Mouse (Mus musculus): ENCODE data around the gene Igtp.
A peak's percentile ranks its signal among the peaks of the same experiment; 100 is the strongest.
"Not testable (repeated sequence)": the region's sequence is repeated elsewhere in the genome, so short reads cannot be mapped to it uniquely, and the experiment has no call there.

Gene Igtp

DNA sequence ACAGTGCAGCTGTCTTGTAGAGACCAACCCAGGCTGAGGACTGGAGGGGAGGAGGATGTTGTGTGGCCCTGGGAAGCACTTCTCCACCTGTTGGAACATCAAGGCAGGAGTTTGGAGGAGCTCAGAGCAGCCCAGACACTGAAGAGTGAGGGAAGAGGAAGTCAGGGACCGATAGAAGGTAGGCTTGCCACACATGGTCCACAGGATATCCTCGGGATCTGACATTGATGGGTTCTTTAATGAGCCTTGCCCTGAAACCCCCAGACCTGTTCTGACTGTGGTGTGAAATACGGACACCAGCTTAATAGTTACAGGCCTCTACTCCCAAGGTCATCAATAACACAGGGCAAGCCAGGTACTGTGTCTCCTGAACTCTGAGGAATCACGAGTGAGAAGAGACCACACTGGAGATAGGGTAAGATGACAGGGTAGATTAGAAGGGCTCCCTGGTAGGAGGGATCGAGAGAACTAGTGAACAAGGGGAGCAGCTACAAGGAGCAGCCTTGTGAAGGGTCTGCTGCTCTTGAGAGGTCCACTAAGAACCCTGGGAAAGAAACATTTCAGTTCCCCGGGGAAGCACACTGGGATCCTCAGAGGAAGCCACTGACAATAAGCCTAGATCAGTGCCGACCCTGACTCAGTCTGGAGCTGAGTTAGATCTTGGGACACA, 14.5 kb downstream of the Igtp start:
- no peak for DNase-seq (ENCODE audit: low spot score)

GRCm38 (mm10) chr11:58214391-58215048, 15.2 kb downstream of the Igtp start:
- DNase-seq (ENCODE audit: low spot score): peak; percentile 85

- DNase-seq (ENCODE audit: low spot score): not testable (repeated sequence)
Measured at GRCm38 (mm10) chr11:58215049-58215430, 15.7 kb downstream of the Igtp start.

GRCm38 (mm10) chr11:58215814-58216213, 16.5 kb downstream of the Igtp start:
- DNase-seq (ENCODE audit: low spot score): no peak

- no peak for DNase-seq (ENCODE audit: low spot score)
Measured at GRCm38 (mm10) chr11:58216823-58217222, 17.5 kb downstream of the Igtp start.

DNA sequence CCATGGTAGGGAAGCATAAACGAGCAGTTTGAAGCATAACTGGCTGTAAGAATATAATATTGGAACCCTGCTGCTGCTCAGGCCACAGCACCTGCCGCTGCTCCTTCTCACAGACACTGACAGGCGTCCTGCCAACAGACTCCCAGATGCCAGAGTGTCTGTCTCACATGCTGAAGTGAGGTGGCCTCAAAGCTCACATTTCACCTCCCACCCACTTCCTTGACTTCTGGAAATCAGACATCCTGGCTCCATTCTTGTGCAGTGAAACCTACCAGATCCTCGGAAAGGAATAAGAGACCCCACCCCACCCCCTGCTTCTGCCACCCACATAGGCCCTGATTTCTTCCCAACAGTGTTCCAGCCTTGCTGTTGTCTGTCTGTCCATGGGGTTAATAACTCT, 24.4 kb downstream of the Igtp start:
- DNase-seq (ENCODE audit: low spot score): no peak

GRCm38 (mm10) chr11:58224313-58224712, 25.0 kb downstream of the Igtp start:
- no peak for DNase-seq (ENCODE audit: low spot score)

DNA sequence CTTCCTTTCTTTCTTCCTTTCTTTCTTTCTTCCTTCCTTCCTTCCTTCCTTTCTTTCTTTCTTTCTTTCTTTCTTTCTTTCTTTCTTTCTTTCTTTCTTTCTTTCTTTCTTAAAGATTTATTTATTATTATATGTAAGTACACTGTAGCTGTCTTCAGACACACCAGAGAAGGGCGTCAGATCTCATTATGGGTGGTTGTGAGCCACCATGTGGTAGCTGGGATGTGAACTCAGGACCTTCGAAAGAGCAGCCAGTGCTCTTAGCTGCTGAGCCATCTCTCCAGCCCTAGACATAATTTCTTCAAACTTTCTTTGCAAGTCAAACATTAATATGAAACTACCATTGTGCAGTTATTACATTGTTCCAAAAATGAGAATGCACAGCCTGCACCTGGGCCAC, 25.5 kb downstream of the Igtp start:
- DNase-seq (ENCODE audit: low spot score): not testable (repeated sequence)

DNA sequence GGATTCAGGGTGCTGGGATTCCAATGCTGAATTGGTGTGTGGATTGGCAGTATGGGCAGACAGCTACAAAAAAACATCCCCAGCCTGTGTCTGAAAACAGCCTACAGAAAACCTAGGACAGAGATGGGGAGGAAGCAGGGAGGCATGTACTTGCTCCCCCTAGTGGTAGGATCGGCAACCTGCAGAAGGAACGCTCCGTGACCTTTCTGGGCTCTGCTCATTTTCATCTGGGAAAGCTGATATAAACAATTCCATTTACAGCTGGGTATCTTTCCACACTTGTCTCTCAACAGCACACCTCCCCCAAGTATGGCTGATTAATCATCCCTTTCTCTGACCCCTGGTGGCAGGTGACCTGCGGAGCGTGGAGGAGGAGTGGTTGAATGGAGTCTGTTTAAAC, 26.3 kb downstream of the Igtp start:
- peak; percentile 39 for DNase-seq (ENCODE audit: low spot score)

GRCm38 (mm10) chr11:58226425-58226824, 27.1 kb downstream of the Igtp start:
- no peak for DNase-seq (ENCODE audit: low spot score)

- not testable (repeated sequence) for DNase-seq (ENCODE audit: low spot score)
Measured at GRCm38 (mm10) chr11:58228021-58228420, 28.7 kb downstream of the Igtp start.

DNA sequence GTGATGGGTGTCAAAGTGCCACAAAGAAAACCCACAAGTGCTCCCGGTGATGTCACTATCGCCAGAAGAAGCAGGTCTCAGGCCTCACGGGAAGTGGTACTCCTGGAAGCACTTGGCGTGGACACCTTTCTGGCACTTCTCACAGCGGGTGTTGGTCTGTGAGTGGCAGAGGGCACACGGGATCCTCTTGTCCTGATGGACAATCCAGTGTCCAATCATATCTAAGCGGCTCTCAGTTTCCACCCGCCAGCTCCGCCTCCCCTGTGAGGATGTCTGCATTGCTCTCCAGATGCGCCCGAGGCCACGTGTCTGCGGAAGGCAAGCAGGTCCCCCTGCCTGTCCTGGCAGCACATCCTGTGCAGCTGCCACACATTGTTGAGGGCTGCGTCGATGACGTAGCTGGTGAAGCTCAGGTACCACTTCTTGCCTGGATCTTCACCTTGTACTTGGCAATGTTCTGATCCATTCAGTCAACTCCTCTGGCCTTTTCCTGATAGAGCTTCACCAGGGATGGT, 31.1 kb downstream of the Igtp start:
- no peak for DNase-seq (ENCODE audit: low spot score)

DNA sequence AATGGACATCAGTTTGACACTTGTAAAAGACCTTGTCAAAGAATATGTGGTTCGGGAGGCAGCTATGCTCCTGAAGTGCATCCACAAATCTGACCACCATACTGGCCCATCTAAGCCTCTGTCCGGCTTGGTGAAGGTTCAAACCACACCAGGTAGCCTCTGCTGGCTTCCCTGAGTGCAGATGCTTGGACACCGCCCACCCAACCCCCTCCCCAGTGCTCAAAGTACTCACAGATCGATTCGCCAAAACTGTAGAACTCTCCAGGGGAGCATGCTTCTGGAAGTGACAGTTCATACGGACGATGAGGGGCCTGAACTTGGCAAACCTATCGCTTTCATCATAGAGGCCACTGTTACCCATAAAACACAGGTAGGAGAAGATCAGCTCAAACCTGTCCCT, 31.8 kb downstream of the Igtp start:
- DNase-seq (ENCODE audit: low spot score): no peak

DNA sequence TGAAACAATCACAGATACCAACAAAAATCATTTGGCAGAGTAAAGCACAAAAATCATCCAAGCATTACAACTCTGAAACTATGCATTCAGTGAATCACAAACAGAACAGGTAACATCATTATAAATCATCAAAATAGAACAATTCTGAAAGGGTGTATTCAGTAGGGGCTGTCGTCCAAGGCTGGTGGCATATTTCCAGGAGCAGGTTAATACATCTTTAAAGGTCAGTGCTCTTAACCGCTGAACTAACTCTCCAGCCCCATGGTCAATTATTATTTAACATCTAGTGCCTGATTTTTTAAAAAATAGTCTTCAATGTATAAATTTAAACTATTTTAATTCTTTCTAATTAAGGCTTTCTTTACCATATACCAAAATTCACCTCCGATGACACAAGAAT, 35.2 kb downstream of the Igtp start:
- DNase-seq (ENCODE audit: low spot score): not testable (repeated sequence)

DNA sequence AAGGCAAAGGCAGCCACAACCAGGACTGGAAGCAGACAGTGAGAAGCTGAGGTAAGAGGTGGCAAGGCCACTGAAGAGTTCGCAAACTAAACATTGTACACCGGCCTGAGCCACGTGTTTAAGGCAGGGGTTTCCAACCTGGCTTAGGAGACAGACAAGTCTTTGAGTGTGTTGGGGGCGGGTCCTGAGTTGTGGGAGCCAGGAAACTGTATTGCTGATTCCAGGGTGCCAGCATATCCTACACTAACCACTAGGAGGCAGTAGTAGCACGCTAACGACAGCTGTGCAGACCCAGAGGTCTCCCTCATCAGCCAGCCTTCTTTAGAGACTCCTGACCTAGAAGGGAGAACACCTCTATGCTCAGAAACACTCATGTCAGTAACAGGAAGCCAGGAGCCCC, 35.8 kb downstream of the Igtp start:
- no peak for DNase-seq (ENCODE audit: low spot score)

- peak; percentile 60 for DNase-seq (ENCODE audit: low spot score)
Measured at GRCm38 (mm10) chr11:58238840-58239791, 39.8 kb downstream of the Igtp start.

- DNase-seq (ENCODE audit: low spot score): no peak
Measured at GRCm38 (mm10) chr11:58247294-58247693, 47.9 kb downstream of the Igtp start.

DNA sequence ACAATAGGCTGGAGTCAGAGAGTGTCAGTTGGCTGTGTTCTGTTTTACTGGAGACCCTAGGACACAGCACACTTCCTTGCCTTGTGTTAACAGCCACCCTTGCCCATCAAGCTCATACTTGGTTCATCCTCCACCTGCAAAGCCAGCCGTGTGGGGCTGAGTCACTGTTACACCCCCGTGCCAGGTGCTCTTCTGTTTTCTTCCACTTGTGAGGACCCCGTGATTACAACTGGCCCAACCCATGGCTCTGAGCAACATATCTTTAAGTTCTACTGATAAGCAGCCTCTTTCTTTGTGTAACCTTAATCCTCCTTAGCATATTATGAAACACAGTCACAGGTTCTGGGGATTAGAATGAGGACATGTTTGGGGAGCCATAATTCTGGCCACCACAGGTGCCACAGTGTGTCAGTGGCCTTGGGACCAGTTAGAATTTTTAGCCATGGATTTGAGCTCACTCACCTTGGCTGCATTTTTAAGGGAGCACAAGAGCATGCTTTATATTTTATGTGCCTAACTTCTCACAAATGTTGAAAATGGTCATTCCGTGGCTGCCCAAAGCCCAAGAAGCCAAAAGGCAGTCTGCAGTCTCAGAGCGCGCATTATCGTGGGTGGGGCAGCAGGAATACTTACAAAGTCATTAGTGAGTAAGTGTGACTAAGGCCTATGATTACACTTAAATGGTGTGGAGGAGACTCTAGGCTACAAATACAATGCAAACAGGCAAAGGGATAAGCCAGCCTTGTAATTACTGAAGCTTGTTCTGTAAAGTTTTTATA, 50.0 kb downstream of the Igtp start:
- DNase-seq (ENCODE audit: low spot score): no peak

- no peak for DNase-seq (ENCODE audit: low spot score)
Measured at GRCm38 (mm10) chr11:58250550-58250949, 51.2 kb downstream of the Igtp start.

DNA sequence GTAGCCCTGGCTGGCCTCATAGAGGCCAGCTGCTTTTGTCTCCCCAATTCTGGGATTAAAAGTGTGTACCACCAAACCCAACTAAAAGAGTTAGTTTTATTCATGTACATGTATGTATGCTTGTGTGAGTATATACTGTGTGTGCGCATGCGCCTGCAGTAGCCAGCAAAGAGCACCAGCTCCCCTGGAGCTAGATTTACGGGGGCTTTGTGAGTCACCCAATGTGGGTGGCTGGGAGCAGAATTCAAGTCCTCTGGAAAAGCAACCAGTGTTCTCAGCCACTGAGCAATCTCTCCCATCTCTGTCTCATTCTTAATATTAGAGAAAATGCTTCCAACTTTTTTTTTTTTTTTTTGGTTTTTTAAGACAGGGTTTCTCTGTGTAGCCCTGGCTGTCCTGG, 55.1 kb downstream of the Igtp start:
- no peak for DNase-seq (ENCODE audit: low spot score)
